Mouse (Mus musculus) small intestine, adult 2 months (tissue): ENCODE data around the gene Chmp3. TPM values are rescaled to one million over a fixed set of nuclear protein-coding genes. Genes with fewer than 3 reads are reported as not detected.

Experiments used
- H3K27ac ChIP-seq: fragments of 200-500 bp; 2 replicates; pipeline ENCODE4 v1.5.1; 2012; ENCODE audit warnings: low read depth, low read length, control low read depth, inconsistent platforms; ENCODE audit not compliant: insufficient read depth
- H3K27me3 ChIP-seq: fragments of 200-500 bp; 2 replicates; pipeline ENCODE4 v1.6.1; 2012; ENCODE audit warnings: mild to moderate bottlenecking, moderate library complexity, low read length, inconsistent platforms; ENCODE audit not compliant: control insufficient read depth, insufficient read depth
- H3K36me3 ChIP-seq: fragments of 200-500 bp; 2 replicates; pipeline ENCODE4 v1.6.1; 2012; ENCODE audit warnings: mild to moderate bottlenecking, low read length, control low read depth, inconsistent platforms; ENCODE audit not compliant: control insufficient read depth, insufficient read depth
- H3K4me1 ChIP-seq: fragments of 200-500 bp; 2 replicates; pipeline ENCODE4 v1.6.1; 2012; ENCODE audit warnings: low read length, inconsistent platforms, mixed read lengths; ENCODE audit not compliant: control insufficient read depth, insufficient read depth, insufficient read length
- H3K4me3 ChIP-seq: fragments of 200-500 bp; 2 replicates; pipeline ENCODE4 v1.5.1; 2012; ENCODE audit warnings: low read depth, mild to moderate bottlenecking, control low read depth, inconsistent platforms, low read length, moderate library complexity
- CTCF ChIP-seq: fragments of 200-500 bp; IDR thresholded peaks from 2 replicates; pipeline ENCODE4 v1.5.1; 2012; ENCODE audit warnings: low read depth, mild to moderate bottlenecking, control low read depth, inconsistent platforms, low read length, moderate library complexity, mixed read lengths; ENCODE audit not compliant: insufficient replicate concordance, insufficient read length; ENCODE audit errors: extremely low read depth
- POLR2A ChIP-seq: fragments of 200-500 bp; IDR thresholded peaks from 2 replicates; pipeline ENCODE4 v1.6.1; 2012; ENCODE audit warnings: low read depth, mild to moderate bottlenecking, control low read depth, inconsistent platforms, low read length, moderate library complexity
- WGBS: fragments of 180-500 bp; shearing (Covaris S2); methylation state at CpG from one replicate; pipeline ENCODE4 v1.1.7; 2018; 5-methylcytosine and 5-hydroxymethylcytosine counted together
- polyA plus RNA-seq: library from polyadenylated mRNA; depleted of rRNA; stranded (reverse); fragments of >200 nt; gene quantifications from 2 replicates; pipeline ENCODE4 v1.2.3, GENCODE M21; 2012

Chmp3 gene
- polyA plus RNA-seq, 1 experiment, result 19.6 TPM

DNA sequence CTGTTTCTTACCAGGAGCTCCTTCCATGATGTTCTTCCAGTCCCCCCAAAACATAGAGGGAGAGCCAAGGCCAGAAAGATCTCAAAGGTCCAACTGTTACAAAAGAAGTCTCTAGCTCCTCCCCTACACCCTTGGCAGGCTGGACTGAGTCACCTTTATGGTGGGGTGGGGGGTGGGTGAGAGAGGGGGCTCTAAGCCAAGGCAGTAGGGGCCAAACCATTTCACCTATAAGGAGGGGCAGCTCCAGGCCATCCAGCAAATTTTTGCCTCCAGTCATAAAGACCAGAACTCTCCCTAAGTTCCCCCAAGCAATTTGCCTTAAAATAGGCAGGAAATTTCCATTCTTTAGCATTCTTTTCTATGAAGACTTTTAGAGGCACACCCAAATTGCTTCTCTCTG lies 65.4 kb downstream of the Chmp3 start:
- Histone ChIP-seq H3K4me1 (no peaks in the 10 kb centered on the region), H3K27me3 (no peaks in the 10 kb centered on the region), H3K4me3 (no peak overlapping the region), H3K27ac (no peak overlapping the region), H3K36me3 (peaks cover 55% of the 10 kb centered on the region)
- TF ChIP-seq CTCF, result no peak

DNA sequence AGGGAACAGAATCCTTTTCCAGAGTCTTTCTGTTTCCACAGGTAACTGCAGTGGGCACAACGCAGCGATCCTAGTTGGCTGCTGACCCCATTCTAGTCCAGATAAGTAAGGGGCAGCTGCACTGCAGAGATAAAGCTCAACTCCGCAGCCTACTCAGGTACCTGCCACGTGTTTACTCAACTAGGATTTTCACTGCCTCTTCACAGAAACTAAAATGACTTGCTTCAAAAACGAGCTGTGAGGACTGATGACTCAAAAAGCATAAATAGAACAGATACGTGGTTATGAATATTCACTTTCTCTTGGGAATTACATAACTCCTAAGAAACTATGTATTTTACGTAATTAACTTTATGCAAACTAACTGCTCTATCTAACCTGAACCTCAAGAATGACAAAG lies 66.4 kb downstream of the Chmp3 start:
- Histone ChIP-seq H3K27me3 (no peaks in the 10 kb centered on the region), H3K4me3 (no peak overlapping the region), H3K36me3 (peaks cover 54% of the 10 kb centered on the region), H3K4me1 (no peaks in the 10 kb centered on the region), H3K27ac (no peak overlapping the region)
- 81% methylated on average over 7 of the region's 7 CpGs for WGBS
- no peak for TF ChIP-seq CTCF
- no peak for TF ChIP-seq POLR2A

DNA sequence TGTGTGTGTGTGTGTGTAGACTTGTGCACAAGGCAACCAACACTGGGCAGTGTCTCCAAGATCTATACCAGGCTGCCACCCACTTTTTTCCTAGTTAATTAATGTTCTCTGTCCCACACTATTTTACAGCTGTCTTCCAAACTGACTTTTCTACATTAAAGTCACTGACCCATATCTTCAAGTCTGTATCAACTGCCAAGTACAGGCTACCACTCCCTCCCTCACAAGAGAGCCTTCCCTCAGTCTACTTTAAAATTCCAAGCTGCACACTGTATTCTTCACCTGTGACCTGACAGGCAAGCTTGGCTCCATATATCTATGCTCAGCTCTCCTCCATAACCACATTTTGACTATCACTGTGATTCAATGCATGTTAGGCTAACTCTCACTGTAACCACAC lies 69.6 kb downstream of the Chmp3 start:
- Histone ChIP-seq H3K36me3 (peaks cover 54% of the 10 kb centered on the region), H3K4me1 (peaks cover 11% of the 10 kb centered on the region; the same call in 1 of the 2 replicates), H3K4me3 (no peak overlapping the region), H3K27me3 (no peaks in the 10 kb centered on the region), H3K27ac (no peak overlapping the region)
- TF ChIP-seq CTCF (no peak), POLR2A (no peak)

DNA sequence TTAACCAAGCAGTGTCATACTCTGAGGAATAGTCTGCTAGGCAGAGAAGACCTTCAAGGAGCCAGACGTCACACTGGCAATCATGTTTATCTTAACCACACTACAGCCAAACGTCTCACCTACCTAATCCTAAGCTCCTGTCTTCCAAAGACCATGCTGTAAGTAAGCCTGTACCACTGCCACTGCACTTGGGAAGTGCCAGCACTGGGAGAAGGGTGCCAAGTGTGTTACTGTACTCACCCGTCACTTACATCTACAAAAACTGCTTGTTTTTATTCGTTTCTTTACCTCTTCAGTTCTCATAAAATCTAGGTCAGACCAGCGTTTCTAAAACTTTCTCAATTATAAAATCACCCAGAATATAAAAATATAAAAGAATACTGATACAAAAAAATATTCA lies 73.4 kb downstream of the Chmp3 start:
- TF ChIP-seq CTCF (no peak), POLR2A (no peak)
- Histone ChIP-seq H3K4me3 (no peak overlapping the region), H3K27ac (no peak overlapping the region), H3K4me1 (peaks cover 11% of the 10 kb centered on the region; the same call in 1 of the 2 replicates), H3K36me3 (peaks cover 45% of the 10 kb centered on the region), H3K27me3 (no peaks in the 10 kb centered on the region)
- WGBS, result 62% methylated on average over 5 of the region's 5 CpGs

DNA sequence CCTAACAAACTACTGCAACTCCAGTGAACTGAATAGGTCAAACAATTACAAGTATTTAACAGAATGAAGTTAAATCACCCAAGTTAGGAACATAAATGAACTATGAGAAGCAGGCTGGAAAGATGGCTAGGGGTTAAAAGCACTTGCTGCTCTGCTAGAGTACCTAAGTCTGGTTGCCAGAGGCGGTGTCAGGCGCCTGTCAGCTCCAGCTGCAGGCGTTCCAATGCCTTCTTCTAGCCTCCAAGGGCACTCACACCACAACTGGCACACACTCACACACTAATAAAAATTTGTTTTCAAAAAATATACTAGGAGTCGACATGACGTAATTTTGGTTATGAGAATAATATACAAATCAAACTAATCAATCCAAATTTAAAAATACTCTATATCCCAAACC lies 78.0 kb downstream of the Chmp3 start:
- peaks cover 45% of the 10 kb centered on the region for H3K36me3 ChIP-seq
- 71% methylated on average over 5 of the region's 5 CpGs for WGBS
- TF ChIP-seq CTCF, result no peak
- TF ChIP-seq POLR2A, result no peak
- H3K27ac ChIP-seq, result no peak overlapping the region
- H3K27me3 ChIP-seq, result no peaks in the 10 kb centered on the region
- no peak overlapping the region for H3K4me3 ChIP-seq
- peaks cover 6% of the 10 kb centered on the region; the same call in 1 of the 2 replicates for H3K4me1 ChIP-seq

DNA sequence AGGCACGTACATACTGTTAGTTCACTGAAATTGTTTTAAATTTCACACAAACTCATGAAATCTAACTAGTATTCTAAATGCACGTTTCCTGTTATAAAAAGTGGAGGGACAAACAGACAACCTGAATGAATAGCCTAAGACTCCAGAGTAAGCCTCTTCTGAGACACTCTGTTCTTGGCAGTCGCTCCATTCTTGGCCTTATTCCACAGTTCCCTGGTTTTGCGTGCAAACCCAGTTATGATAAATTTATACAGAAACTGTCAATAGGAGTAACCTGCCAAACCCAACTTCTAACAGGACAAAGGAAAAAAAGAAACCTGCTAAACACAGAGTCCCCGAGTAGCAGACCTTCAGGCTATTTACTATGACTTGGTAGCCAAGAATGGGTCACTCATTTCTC lies 78.4 kb downstream of the Chmp3 start:
- H3K27ac ChIP-seq, result no peak overlapping the region
- WGBS, result 64% methylated on average over 5 of the region's 5 CpGs
- peaks cover 2% of the 10 kb centered on the region; the same call in 1 of the 2 replicates for H3K4me1 ChIP-seq
- no peaks in the 10 kb centered on the region for H3K27me3 ChIP-seq
- TF ChIP-seq POLR2A (no peak), CTCF (no peak)
- peaks cover 46% of the 10 kb centered on the region for H3K36me3 ChIP-seq
- H3K4me3 ChIP-seq, result no peak overlapping the region

DNA sequence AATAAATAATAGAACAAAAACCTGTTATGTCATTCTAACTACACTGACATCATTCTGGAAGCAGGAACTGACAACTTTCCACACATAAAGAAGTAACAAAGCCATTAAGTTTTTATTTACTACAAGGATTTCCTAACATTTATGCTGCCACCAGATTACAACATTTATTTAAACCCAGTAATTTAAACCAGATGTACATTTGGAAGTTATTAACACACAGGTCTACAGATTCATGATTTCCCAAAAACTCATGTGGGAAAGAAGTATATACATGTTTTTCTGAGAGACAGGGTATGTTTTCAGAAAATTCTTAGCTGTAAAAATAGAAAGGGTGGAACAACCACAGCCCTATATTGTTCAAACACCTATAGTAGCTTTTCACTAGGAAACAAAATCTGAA lies 81.1 kb downstream of the Chmp3 start:
- H3K36me3 ChIP-seq, result peaks cover 41% of the 10 kb centered on the region
- no peak overlapping the region for H3K27ac ChIP-seq
- H3K4me1 ChIP-seq, result 0 out of 2 replicates have a peak, but pooled peaks cover 2% of the 10 kb centered on the region
- H3K4me3 ChIP-seq, result no peak overlapping the region
- H3K27me3 ChIP-seq, result no peaks in the 10 kb centered on the region
- no peak for TF ChIP-seq POLR2A
- no peak for TF ChIP-seq CTCF

DNA sequence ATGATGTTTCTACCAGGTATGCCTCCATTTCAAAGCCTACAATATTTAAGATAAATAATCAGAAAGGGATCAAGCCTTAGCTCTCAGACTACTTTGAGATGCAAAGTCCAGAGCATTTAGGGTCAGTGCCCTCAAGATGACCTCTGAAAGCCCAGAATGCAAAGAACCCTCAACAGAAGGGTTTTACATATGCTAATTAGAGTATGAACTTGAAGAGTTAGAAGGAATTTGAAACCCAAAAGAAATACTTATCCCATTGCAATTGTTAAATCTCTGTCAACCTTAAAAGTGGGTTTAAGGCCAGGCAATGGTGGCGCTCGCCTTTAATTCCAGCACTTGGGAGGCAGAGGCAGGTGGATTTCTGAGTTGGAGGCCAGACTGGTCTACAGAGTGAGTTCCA lies 82.4 kb downstream of the Chmp3 start:
- TF ChIP-seq CTCF, result no peak
- no peak for TF ChIP-seq POLR2A
- Histone ChIP-seq H3K27ac (no peak overlapping the region), H3K4me3 (no peak overlapping the region), H3K4me1 (0 out of 2 replicates have a peak, but pooled peaks cover 2% of the 10 kb centered on the region), H3K36me3 (peaks cover 37% of the 10 kb centered on the region), H3K27me3 (no peaks in the 10 kb centered on the region)
- 97% methylated on average over 2 of the region's 2 CpGs for WGBS
